Mouse (Mus musculus): Measurements from ENCODE around the gene 4931414P19Rik. TPM values are rescaled to one million over a fixed set of nuclear protein-coding genes. Genes with fewer than 3 reads are reported as not detected.

4931414P19Rik gene
- polyA plus RNA-seq, 1 experiment from 2014 or later = 1.2 TPM

GRCm38 (mm10) chr14:54583681-54584338, 22.0 kb downstream of the 4931414P19Rik start:
- Histone ChIP-seq H3K4me2 (ENCODE audit: low read depth, low read length) (no peak overlapping the region), H3K27ac (ENCODE audit: low read depth) (no peak overlapping the region)
- peak; percentile 35; the same call in 1 of the 2 replicates for ATAC-seq

DNA sequence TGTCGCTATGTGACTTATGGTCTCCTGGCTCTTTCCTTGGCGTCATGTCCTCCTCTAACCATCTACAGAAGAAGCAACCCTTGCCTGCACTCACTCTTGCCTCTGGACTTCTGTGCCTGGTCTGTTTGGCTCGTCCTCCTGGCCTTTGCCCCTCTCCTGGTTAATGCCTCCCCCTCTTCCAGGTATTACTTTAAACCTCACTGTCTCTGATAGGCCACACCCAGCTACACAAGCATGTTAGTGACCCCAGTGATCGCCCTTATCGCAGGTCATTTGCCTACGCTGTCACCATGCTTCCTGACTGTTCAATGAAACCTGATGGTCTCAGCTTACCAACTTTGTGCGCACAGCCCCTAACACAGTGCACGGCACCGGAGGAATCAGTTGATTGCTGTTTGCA, 23.3 kb downstream of the 4931414P19Rik start:
- peaks cover 23% of the 10 kb centered on the region for H3K4me1 ChIP-seq (ENCODE audit: insufficient read depth)
- no peak overlapping the region for H3K9ac ChIP-seq (replicated peaks)
- TF ChIP-seq CTCF (IDR thresholded peaks at IDR 0.05; ENCODE audit: low read depth) (no peak), EP300 (IDR thresholded peaks at IDR 0.05; ENCODE audit: low read depth) (no peak)
- H3K4me3 ChIP-seq (ENCODE audit: low read depth, low read length) = no peak overlapping the region
- no peaks in the 10 kb centered on the region for H3K9me3 ChIP-seq (ENCODE audit: low read length)
- H3K4me2 ChIP-seq (ENCODE audit: low read depth, low read length) = peak overlapping the region; percentile 36
- peaks cover 5% of the 10 kb centered on the region for H3K27me3 ChIP-seq (ENCODE audit: insufficient read depth, low read length)
- peak overlapping the region; percentile 36 for H3K27ac ChIP-seq (ENCODE audit: low read depth)
- DNase-seq (no peak), ATAC-seq (peak; percentile 75)
- no peaks in the 10 kb centered on the region for H3K36me3 ChIP-seq (replicated peaks; ENCODE audit: insufficient read depth, low read length)
- WGBS (ENCODE audit: insufficient replicate concordance) = 71% methylated on average over 9 of the region's 9 CpGs

More at GRCm38 (mm10) chr14:54583681-54584338, 22.0 kb downstream of the 4931414P19Rik start:
- TF ChIP-seq EP300 (IDR thresholded peaks at IDR 0.05; ENCODE audit: low read depth) (no peak), CTCF (IDR thresholded peaks at IDR 0.05; ENCODE audit: low read depth) (peak; percentile 85)
- WGBS (ENCODE audit: insufficient replicate concordance) = 51% methylated on average over 7 of the region's 7 CpGs
- no peak overlapping the region for H3K4me3 ChIP-seq (ENCODE audit: low read depth, low read length)
- no peak overlapping the region for H3K9ac ChIP-seq (replicated peaks)
- no peaks in the 10 kb centered on the region for H3K9me3 ChIP-seq (ENCODE audit: low read length)
- DNase-seq = peak; percentile 78
- no peaks in the 10 kb centered on the region for H3K36me3 ChIP-seq (replicated peaks; ENCODE audit: insufficient read depth, low read length)
- H3K4me1 ChIP-seq (ENCODE audit: insufficient read depth) = peaks cover 17% of the 10 kb centered on the region
- H3K27me3 ChIP-seq (ENCODE audit: insufficient read depth, low read length) = no peaks in the 10 kb centered on the region

GRCm38 (mm10) chr14:54579638-54580037, 26.2 kb downstream of the 4931414P19Rik start:
- 0 out of 2 replicates have a peak overlapping the region, but pooled peaks have one; percentile 4 for H3K4me2 ChIP-seq (ENCODE audit: low read depth, low read length)
- ATAC-seq = no peak
- WGBS (ENCODE audit: insufficient replicate concordance) = 48% methylated on average over 7 of the region's 7 CpGs
- H3K4me3 ChIP-seq (ENCODE audit: low read depth, low read length) = no peak overlapping the region
- no peak for TF ChIP-seq EP300 (IDR thresholded peaks at IDR 0.05; ENCODE audit: low read depth)
- TF ChIP-seq CTCF (IDR thresholded peaks at IDR 0.05; ENCODE audit: low read depth) = no peak
- H3K9ac ChIP-seq (replicated peaks) = no peak overlapping the region
- peak overlapping the region; percentile 66 for H3K27ac ChIP-seq (ENCODE audit: low read depth)
- peaks cover 34% of the 10 kb centered on the region for H3K27me3 ChIP-seq (ENCODE audit: insufficient read depth, low read length)
- H3K36me3 ChIP-seq (replicated peaks; ENCODE audit: insufficient read depth, low read length) = no peaks in the 10 kb centered on the region
- DNase-seq = no peak
- no peaks in the 10 kb centered on the region for H3K9me3 ChIP-seq (ENCODE audit: low read length)
- peaks cover 39% of the 10 kb centered on the region for H3K4me1 ChIP-seq (ENCODE audit: insufficient read depth)

- ATAC-seq = 0 out of 2 replicates have a peak, but pooled peaks have one; percentile 10
- peak; percentile 38 for DNase-seq
- Histone ChIP-seq H3K27me3 (ENCODE audit: insufficient read depth, low read length) (peaks cover 41% of the 10 kb centered on the region), H3K9ac (replicated peaks) (peak overlapping the region; percentile 73), H3K4me3 (ENCODE audit: low read depth, low read length) (peak overlapping the region; percentile 67), H3K4me2 (ENCODE audit: low read depth, low read length) (peak overlapping the region; percentile 97), H3K36me3 (replicated peaks; ENCODE audit: insufficient read depth, low read length) (no peaks in the 10 kb centered on the region), H3K27ac (ENCODE audit: low read depth) (peak overlapping the region; percentile 66), H3K9me3 (ENCODE audit: low read length) (no peaks in the 10 kb centered on the region), H3K4me1 (ENCODE audit: insufficient read depth) (peaks cover 42% of the 10 kb centered on the region)
- TF ChIP-seq CTCF (IDR thresholded peaks at IDR 0.05; ENCODE audit: low read depth) (peak; percentile 78), EP300 (IDR thresholded peaks at IDR 0.05; ENCODE audit: low read depth) (no peak)
- 0% methylated on average over 10 of the region's 10 CpGs for WGBS (ENCODE audit: insufficient replicate concordance)
Observed at GRCm38 (mm10) chr14:54578063-54578462, 27.7 kb downstream of the 4931414P19Rik start.

DNA sequence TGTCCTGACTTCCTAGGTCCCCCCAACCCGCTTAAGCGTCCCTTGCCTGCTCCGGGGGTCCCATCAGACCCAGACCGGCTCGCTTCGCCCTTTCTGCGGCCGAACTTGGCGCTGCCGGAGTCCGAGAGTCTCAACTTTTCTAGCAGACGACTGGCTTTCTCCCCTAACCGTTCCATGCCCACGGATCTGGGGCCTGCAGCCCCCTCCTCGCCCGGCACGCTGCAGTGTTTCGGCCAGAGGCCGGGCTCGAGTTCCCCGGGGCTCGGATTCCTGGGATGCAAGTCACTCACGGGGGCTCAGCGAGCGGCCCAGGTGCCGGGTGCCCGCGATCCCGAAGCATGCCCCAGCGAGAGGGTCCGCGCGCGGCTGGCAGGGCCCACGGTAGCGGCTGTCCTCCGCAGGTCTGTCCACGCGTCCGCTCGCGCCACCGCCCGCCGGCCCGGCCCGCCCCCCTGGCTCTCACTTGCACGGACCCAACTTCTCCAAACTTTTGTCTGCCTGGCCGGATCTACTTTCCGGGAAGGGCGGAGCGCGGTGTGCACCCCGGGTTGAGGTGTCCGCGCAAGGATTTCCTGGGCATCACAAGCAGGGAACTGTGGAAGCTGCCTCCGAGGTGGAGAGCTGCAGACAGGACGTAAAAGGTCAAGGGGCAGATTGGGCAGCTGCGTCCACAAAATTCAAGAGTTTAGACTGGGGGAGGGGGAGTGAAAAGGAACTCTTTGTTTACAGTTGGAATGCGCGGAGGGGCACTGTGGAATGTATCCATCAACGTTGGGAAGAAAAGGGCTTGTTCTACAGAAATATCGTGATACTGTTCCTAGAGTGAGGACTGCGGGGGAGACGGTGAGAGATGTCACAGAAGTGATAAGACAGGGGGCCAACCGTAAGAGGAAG, 28.5 kb downstream of the 4931414P19Rik start, which contains the start of gene Ajuba:
Ajuba (minus strand) TSS at position 470 of the 894 bp plus-strand sequence.
- 1% methylated on average over 66 of the region's 66 CpGs for WGBS (ENCODE audit: insufficient replicate concordance)

More for the DNA sequence above, 28.5 kb downstream of the 4931414P19Rik start, which contains the start of gene Ajuba:
- peak within 1 kb of the TSS; percentile 73 for H3K9ac ChIP-seq (replicated peaks)
- TF ChIP-seq EP300 (IDR thresholded peaks at IDR 0.05; ENCODE audit: low read depth) = no peak
- no peak for TF ChIP-seq CTCF (IDR thresholded peaks at IDR 0.05; ENCODE audit: low read depth)
- H3K27ac ChIP-seq (ENCODE audit: low read depth) = peak within 1 kb of the TSS; percentile 66
- ATAC-seq (peak; percentile 71), DNase-seq (peak; percentile 85)
- H3K4me3 ChIP-seq (ENCODE audit: low read depth, low read length) = peak within 1 kb of the TSS; percentile 67
- no peaks in the 10 kb centered on the region for H3K9me3 ChIP-seq (ENCODE audit: low read length)
- no peaks in the 10 kb centered on the region for H3K36me3 ChIP-seq (replicated peaks; ENCODE audit: insufficient read depth, low read length)
- peaks cover 41% of the 10 kb centered on the region for H3K27me3 ChIP-seq (ENCODE audit: insufficient read depth, low read length)
- peaks cover 50% of the 10 kb centered on the region for H3K4me1 ChIP-seq (ENCODE audit: insufficient read depth)
- H3K4me2 ChIP-seq (ENCODE audit: low read depth, low read length) = peak within 1 kb of the TSS; percentile 97
